Mouse (Mus musculus) B cell, adult (primary cell): ENCODE results near the gene Wdr95. TPM values are rescaled to one million over a fixed set of nuclear protein-coding genes. Genes with fewer than 3 reads are reported as not detected.

ENCODE experiments used
- total RNA-seq: library from RNA; stranded (reverse); gene quantifications from 4 replicates; pipeline ENCODE4 v1.2.4, GENCODE M21; 2023; ENCODE audit not compliant: inconsistent age

Gene Wdr95
- total RNA-seq = not detected in 4 replicates

GRCm38 (mm10) chr5:149527999-149528729, at the start of gene Wdr95:
TSS of gene Wdr95 (plus strand) at chr5:149528679.

GRCm38 (mm10) chr5:149636075-149636920, 107.8 kb downstream of the Wdr95 start, which contains the start of gene Hsph1:
TSS of gene Hsph1 (minus strand) at chr5:149636376.

Other genes with a start within 250 kb of the Wdr95 start
- 0.19 TPM in 1 of 4 replicates, not detected in the others for gene Medag, start 116.9 kb upstream of the Wdr95 start, total RNA-seq
- gene Tex26, start 89.0 kb upstream of the Wdr95 start, total RNA-seq = not detected in 4 replicates
- gene Hsph1, start 107.7 kb downstream of the Wdr95 start, total RNA-seq = 152 to 263 TPM (median 184 TPM) in 4 replicates
- gene B3glct, start 149.6 kb downstream of the Wdr95 start, total RNA-seq = 2.8 to 6.2 TPM (median 3.5 TPM) in 4 replicates